Mouse (Mus musculus) spleen, postnatal 36 days (tissue): Measurements from ENCODE around the gene Ociad2.

ENCODE experiments used
- DNase-seq, 2 experiments: peaks; one replicate each; pipeline ENCODE4 v3.0.0; 2022; ENCODE audit warnings: low spot score in 2 of 2, mixed read lengths in 1 of 2

Ociad2 gene

GRCm38 (mm10) chr5:73340723-73341235, at the start of gene Ociad2:
Gene Ociad2 (minus strand): TSS chr5:73341028.
- no peak for DNase-seq

GRCm38 (mm10) chr5:73383647-73383970, 42.8 kb upstream of the Ociad2 start:
- no peak for DNase-seq

- DNase-seq, result peak; percentile 41 to 60
These were observed 42.2 kb upstream of the Ociad2 start for GRCm38 (mm10) chr5:73382737-73383646.

GRCm38 (mm10) chr5:73381976-73382540, 41.2 kb upstream of the Ociad2 start:
- DNase-seq, result no peak

GRCm38 (mm10) chr5:73381510-73381909, 40.7 kb upstream of the Ociad2 start:
- no peak for DNase-seq

GRCm38 (mm10) chr5:73380829-73381228, 40.0 kb upstream of the Ociad2 start:
- no peak for DNase-seq

- peak; percentile 45 to 64 for DNase-seq
These were observed 39.1 kb upstream of the Ociad2 start for GRCm38 (mm10) chr5:73379908-73380307.

GRCm38 (mm10) chr5:73376491-73376890, 35.7 kb upstream of the Ociad2 start:
- DNase-seq, result no peak

GRCm38 (mm10) chr5:73376041-73376440, 35.2 kb upstream of the Ociad2 start:
- no peak for DNase-seq

- no peak for DNase-seq
These were observed 32.4 kb upstream of the Ociad2 start for GRCm38 (mm10) chr5:73373184-73373583.

- DNase-seq, result no peak
These were observed 31.8 kb upstream of the Ociad2 start for GRCm38 (mm10) chr5:73372601-73373000.

GRCm38 (mm10) chr5:73369731-73370130, 28.9 kb upstream of the Ociad2 start:
- DNase-seq, result no peak

GRCm38 (mm10) chr5:73368845-73369447, 28.1 kb upstream of the Ociad2 start:
- no peak for DNase-seq

- DNase-seq, result no peak
These were observed 27.1 kb upstream of the Ociad2 start for GRCm38 (mm10) chr5:73367906-73368305.

GRCm38 (mm10) chr5:73364107-73364864, 23.5 kb upstream of the Ociad2 start:
- DNase-seq, result peak in 1 of 2 experiments; percentile 38

- no peak for DNase-seq
These were observed 22.0 kb upstream of the Ociad2 start for GRCm38 (mm10) chr5:73362791-73363190.

- no peak for DNase-seq
These were observed 21.5 kb upstream of the Ociad2 start for GRCm38 (mm10) chr5:73362338-73362737.

GRCm38 (mm10) chr5:73360240-73360639, 19.4 kb upstream of the Ociad2 start:
- DNase-seq, result no peak

GRCm38 (mm10) chr5:73359752-73360141, 18.9 kb upstream of the Ociad2 start:
- no peak for DNase-seq

- no peak for DNase-seq
These were observed 18.4 kb upstream of the Ociad2 start for GRCm38 (mm10) chr5:73359134-73359751.

- DNase-seq, result no peak
These were observed 14.6 kb upstream of the Ociad2 start for GRCm38 (mm10) chr5:73355393-73355792.
